Mouse (Mus musculus) kidney, adult 2 months (tissue): ENCODE data around the gene Ski. TPM values are rescaled to one million over a fixed set of nuclear protein-coding genes. Genes with fewer than 3 reads are reported as not detected.

Experiments used
- DNase-seq: peaks from one replicate; pipeline ENCODE4 v3.0.0; 2021
- H3K27ac ChIP-seq: fragments of 200-500 bp; 2 replicates; pipeline ENCODE4 v1.5.1; 2012; ENCODE audit warnings: low read depth, low read length, control low read depth, inconsistent platforms; ENCODE audit not compliant: insufficient read depth
- H3K27me3 ChIP-seq: fragments of 200-500 bp; replicated peaks from 2 replicates; pipeline ENCODE4 v1.6.1; 2012; ENCODE audit warnings: mild to moderate bottlenecking, moderate library complexity, low read length, inconsistent platforms; ENCODE audit not compliant: control insufficient read depth, insufficient read depth
- H3K36me3 ChIP-seq: fragments of 200-500 bp; 2 replicates; pipeline ENCODE4 v1.6.1; 2012; ENCODE audit warnings: mild to moderate bottlenecking, moderate library complexity, low read length, inconsistent platforms; ENCODE audit not compliant: control insufficient read depth, insufficient read depth
- H3K4me1 ChIP-seq: fragments of 200-500 bp; 2 replicates; pipeline ENCODE4 v1.6.1; 2011; ENCODE audit warnings: low read length; ENCODE audit not compliant: control insufficient read depth, insufficient read depth
- H3K4me3 ChIP-seq: fragments of 200-500 bp; 2 replicates; pipeline ENCODE4 v1.5.1; 2011; ENCODE audit warnings: mild to moderate bottlenecking, low read depth, low read length, control low read depth; ENCODE audit not compliant: insufficient read depth
- CTCF ChIP-seq: fragments of 200-500 bp; conservative IDR thresholded peaks from 2 replicates; pipeline ENCODE4 v1.5.1; 2011; ENCODE audit warnings: low read depth, mild to moderate bottlenecking, control low read depth, low read length, moderate library complexity, mixed read lengths; ENCODE audit not compliant: insufficient read depth, insufficient read length
- POLR2A ChIP-seq: fragments of 200-500 bp; IDR thresholded peaks from one replicate; pipeline ENCODE4 v1.6.1; 2011; ENCODE audit warnings: low read depth, low read length, control low read depth
- WGBS: fragments of 180-500 bp; shearing (Covaris S2); methylation state at CpG from one replicate; pipeline ENCODE4 v1.1.7; 2018; 5-methylcytosine and 5-hydroxymethylcytosine counted together
- polyA plus RNA-seq: library from polyadenylated mRNA; depleted of rRNA; stranded (reverse); fragments of >200 nt; gene quantifications from 2 replicates; pipeline ENCODE4 v1.2.3, GENCODE M21; 2012

Ski gene
- polyA plus RNA-seq, 1 experiment = 40.4 TPM

DNA sequence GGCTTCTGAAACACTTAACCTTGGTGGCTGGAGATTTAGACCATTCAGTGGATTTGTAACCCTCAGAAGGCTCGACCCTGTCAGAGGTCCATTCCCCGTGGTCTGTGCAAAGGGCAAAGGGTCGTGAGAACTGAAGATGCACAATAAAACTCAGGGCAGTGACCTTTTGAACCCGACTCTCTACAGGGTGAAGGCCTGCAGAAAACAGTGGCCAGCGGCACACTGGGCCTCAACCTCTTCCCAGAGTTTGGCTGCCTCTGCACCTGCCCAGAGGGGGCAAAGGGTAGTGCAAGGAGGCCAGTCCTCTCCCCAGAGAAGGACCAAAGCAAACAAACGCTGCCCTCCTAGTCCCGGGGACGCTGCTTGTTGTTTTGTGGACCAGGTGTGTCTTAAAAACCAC is 34.1 kb downstream of the Ski start:
- Histone ChIP-seq H3K36me3 (no peaks in the 10 kb centered on the region), H3K4me3 (no peak overlapping the region), H3K27ac (peak overlapping the region; percentile 89), H3K27me3 (no peaks in the 10 kb centered on the region), H3K4me1 (peaks cover 74% of the 10 kb centered on the region)
- 9% methylated on average over 8 of the region's 8 CpGs for WGBS
- DNase-seq = peak; percentile 91
- TF ChIP-seq POLR2A = no peak
- TF ChIP-seq CTCF = no peak; the same call in 1 of the 2 replicates

DNA sequence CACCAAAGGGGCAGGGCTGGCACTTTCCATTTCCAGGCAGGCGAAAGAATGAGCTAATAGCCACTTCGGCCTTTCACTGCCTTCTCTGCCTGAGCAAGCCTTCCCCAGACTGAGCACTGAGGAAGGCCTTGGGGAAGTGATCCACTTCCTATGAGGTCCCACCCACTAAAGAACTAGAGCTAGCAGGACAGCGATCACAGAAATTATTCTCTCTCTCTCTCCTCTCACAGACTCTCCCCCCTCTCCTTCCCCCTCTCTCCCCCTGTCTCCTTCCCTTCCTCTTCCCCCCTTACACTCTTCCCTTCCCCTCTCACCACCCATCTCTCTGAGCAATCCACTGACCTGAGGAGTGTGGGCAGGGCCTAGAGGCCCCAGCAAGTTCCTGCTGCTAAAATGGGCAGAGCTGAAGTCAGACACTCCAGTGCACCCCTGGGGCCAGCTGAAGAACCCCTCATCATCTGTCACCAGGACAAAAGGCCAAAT is 35.2 kb downstream of the Ski start:
- peak overlapping the region; percentile 52 for H3K27ac ChIP-seq
- DNase-seq = peak; percentile 58
- TF ChIP-seq POLR2A = no peak
- no peak for TF ChIP-seq CTCF
- WGBS = 21% methylated on average over 3 of the region's 3 CpGs
- no peaks in the 10 kb centered on the region for H3K36me3 ChIP-seq
- H3K27me3 ChIP-seq = no peaks in the 10 kb centered on the region
- peaks cover 74% of the 10 kb centered on the region for H3K4me1 ChIP-seq
- no peak overlapping the region for H3K4me3 ChIP-seq

DNA sequence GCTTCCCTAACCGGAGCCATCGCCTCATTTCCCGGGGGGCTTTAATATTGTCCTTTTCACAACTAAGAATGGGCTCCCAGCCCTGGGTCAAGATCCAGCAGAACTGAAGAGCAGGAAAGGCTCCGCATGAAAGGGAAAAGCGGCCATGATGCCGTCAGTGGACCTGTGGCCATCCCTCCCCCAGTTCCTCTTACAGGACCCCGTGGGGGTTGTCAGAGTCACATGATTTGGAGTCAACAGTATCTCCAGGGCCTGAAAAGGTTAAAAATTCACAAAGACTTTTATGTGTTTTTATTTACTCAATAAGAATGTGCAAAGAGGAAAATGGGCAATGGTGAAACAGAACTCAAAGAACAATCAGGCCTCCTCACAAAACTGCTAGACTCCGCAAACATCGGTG is 36.5 kb downstream of the Ski start:
- Histone ChIP-seq H3K27ac (no peak overlapping the region), H3K27me3 (no peaks in the 10 kb centered on the region), H3K36me3 (no peaks in the 10 kb centered on the region), H3K4me1 (peaks cover 65% of the 10 kb centered on the region), H3K4me3 (no peak overlapping the region)
- WGBS = 63% methylated on average over 9 of the region's 9 CpGs
- TF ChIP-seq POLR2A (no peak), CTCF (no peak)
- peak; percentile 57 for DNase-seq

DNA sequence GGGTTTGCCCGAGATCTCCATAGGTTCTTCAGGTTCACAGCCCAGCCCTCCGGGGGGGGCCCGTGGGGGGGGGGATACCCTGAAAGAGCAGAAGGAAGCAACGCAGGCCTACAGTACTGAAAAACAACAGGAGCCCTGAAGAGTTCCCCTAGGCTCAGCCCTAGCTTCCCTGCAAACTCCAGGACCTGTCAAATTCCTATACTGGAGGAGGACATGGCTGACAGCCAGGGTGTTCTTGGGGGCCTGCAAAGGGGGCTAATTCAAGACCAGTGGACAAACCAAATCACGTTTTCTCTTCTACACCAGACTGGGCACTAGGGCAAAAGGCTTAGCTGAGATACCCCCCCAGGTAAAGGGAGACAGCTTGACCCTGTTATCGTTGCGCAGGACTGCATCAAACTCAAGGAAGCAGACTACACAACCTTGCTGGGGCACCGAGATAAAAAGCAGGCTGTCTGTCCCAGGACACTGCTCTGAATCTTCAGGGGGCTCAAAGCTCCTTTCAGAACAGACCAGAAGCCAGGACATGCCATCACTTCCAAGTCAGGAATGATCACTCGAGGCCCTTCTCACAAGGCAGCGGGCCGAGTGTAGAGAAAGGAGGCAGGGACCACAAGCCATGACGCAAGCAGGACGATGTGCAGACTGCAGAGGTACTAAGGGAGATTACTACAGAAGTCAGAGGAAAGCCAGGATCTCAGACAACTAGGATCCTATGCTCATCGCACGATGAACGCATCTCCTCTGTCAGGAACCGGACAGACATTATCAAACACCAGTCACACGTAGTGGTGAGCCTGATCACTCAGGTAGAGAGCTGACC is 37.9 kb downstream of the Ski start:
- H3K4me1 ChIP-seq = peaks cover 51% of the 10 kb centered on the region

DNA sequence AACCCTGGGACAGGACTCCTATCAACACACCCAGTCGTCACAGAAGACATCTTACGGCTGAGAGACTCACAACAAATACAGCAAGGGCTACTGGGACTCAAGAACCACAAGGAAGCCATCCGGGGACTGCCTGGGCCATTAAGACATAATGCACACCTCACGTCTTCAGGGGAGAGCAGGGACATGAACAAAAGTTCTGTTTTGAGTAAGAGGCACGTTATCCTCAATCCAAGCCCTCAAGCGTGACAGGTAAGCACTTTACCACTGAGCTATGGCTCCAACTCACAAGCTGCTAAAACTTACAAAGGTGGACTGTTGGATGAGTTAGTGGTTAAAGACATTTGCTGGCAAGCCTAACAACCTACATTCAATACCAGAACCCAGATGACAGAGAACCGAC is 39.2 kb downstream of the Ski start:
- no peak for DNase-seq
- H3K4me1 ChIP-seq = peaks cover 50% of the 10 kb centered on the region
- 57% methylated on average over 7 of the region's 7 CpGs for WGBS
- no peak overlapping the region for H3K27ac ChIP-seq
- no peaks in the 10 kb centered on the region for H3K27me3 ChIP-seq
- TF ChIP-seq CTCF (no peak), POLR2A (no peak)
- no peaks in the 10 kb centered on the region for H3K36me3 ChIP-seq
- no peak overlapping the region for H3K4me3 ChIP-seq

More for the DNA sequence above, 37.9 kb downstream of the Ski start:
- Histone ChIP-seq H3K27me3 (no peaks in the 10 kb centered on the region), H3K4me3 (no peak overlapping the region), H3K27ac (no peak overlapping the region), H3K36me3 (no peaks in the 10 kb centered on the region)
- 58% methylated on average over 18 of the region's 18 CpGs for WGBS
- no peak for DNase-seq
- TF ChIP-seq POLR2A (no peak), CTCF (no peak)

DNA sequence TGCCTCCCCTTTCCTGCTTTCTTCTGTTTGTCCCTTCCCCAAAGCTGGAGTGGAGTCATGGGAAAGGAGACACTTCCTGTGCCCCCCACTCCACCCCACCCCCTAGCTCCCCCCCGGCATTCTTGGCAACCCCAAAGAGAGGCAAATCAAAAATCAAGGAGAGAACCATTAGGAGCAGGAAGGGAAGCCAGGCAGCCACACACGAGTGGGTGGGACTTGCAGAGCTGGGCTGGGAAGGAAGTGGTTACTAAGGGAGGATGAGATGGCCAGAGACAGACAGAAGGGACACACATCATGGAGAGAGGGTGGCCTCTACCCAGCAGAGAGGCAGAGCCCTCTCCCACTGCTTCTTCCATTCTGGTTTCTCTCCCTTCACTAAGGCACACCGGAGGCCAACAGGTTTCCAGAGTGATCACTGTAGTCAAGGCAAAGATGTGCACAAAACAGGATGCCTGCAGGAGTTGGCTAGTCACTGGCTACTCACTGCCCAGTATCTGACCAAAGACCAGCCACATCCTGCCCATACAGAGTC is 43.3 kb downstream of the Ski start:
- Histone ChIP-seq H3K4me1 (peaks cover 66% of the 10 kb centered on the region), H3K4me3 (no peak overlapping the region), H3K36me3 (no peaks in the 10 kb centered on the region), H3K27ac (peak overlapping the region; percentile 76; the same call in 1 of the 2 replicates), H3K27me3 (no peaks in the 10 kb centered on the region)
- 14% methylated on average over 3 of the region's 3 CpGs for WGBS
- peak; percentile 52 for DNase-seq
- TF ChIP-seq CTCF (no peak), POLR2A (no peak)

DNA sequence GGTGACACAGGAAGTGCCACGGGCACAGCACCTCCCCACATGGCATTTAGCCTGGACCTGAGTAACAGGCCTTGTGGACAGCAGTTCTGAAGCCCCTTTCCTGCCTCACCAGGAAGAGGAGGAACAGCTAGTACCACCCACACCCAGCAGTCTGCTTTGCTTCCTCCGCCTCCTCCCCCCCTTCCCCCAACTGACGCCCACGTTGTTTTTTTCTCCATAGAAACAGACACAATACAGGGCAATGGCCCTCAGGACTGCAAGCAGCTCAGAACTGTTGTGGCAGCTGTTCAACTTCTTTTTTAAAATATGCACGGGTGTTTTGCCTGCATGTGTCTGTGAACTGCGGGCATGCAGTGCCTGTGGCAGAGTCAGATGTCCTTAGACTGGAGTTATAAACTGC is 44.1 kb downstream of the Ski start:
- DNase-seq = peak; percentile 81
- H3K4me1 ChIP-seq = peaks cover 70% of the 10 kb centered on the region
- no peaks in the 10 kb centered on the region for H3K27me3 ChIP-seq
- peak overlapping the region; percentile 76 for H3K27ac ChIP-seq
- no peaks in the 10 kb centered on the region for H3K36me3 ChIP-seq
- TF ChIP-seq POLR2A = no peak
- no peak for TF ChIP-seq CTCF
- H3K4me3 ChIP-seq = no peak overlapping the region
- WGBS = 2% methylated on average over 6 of the region's 6 CpGs
